Mouse (Mus musculus): Measurements from ENCODE around the gene Olfr1329. TPM values are rescaled to one million over a fixed set of nuclear protein-coding genes. Genes with fewer than 3 reads are reported as not detected.
"Not testable (repeated sequence)": the region's sequence is repeated elsewhere in the genome, so short reads cannot be mapped to it uniquely, and the experiment has no call there.

The Olfr1329 gene
- not detected in 2 replicates for polyA plus RNA-seq (2015; fragmentation: Nextera tagmentation; extraction: Ambion mirVana)

- H3K27ac ChIP-seq (replicated peaks); H3K4me3 ChIP-seq (replicated peaks); H3K9ac ChIP-seq; ATAC-seq (ENCODE audit: insufficient read depth); H3K9me3 ChIP-seq (replicated peaks); H3K4me2 ChIP-seq; H3K27me3 ChIP-seq; H3K4me1 ChIP-seq (replicated peaks); H3K36me3 ChIP-seq (replicated peaks): not testable (repeated sequence)
- WGBS (ENCODE audit: insufficient replicate concordance), result 28% methylated on average over 2 of the region's 2 CpGs
Measured at GRCm38 (mm10) chr4:118917365-118917764, at the start of gene Olfr1329. TSS of gene Olfr1329 (minus strand) at chr4:118917465.

DNA sequence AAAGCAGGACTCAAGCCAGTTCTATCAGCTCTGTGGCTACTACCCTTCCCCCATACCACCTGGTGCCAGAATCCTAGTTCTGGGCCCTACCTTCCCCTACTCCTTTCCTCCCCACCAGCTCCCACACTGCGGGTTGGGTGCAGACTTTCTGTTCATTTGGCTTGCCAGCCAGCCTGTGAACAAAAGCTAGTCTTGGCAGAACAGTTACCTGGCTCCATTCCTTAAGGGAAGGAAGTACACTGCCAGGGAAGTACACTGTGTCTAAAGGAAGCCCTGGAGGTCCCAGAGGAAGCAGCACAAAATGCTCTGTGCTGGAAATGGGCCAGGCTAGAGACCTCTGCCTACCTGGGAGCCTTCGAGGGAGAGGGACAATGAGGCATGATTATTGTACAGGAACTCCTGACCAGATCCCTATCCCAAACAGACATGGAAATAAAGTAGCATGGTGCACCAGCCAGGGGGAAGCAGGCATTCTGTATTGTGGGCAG is 43.9 kb upstream of the Olfr1329 start, which contains the start of gene Lao1:
Gene Lao1 (plus strand): TSS at position 438 of the 488 bp plus-strand sequence.
- no peaks in the 10 kb centered on the region for H3K27me3 ChIP-seq
- no peak within 1 kb of the TSS for H3K27ac ChIP-seq (replicated peaks)
- no peak within 1 kb of the TSS for H3K9ac ChIP-seq
- WGBS (ENCODE audit: insufficient replicate concordance), result 66% methylated on average over 2 of the region's 2 CpGs
- H3K4me1 ChIP-seq (replicated peaks), result no peaks in the 10 kb centered on the region
- no peak within 1 kb of the TSS for H3K4me2 ChIP-seq
- H3K4me3 ChIP-seq (replicated peaks), result no peak within 1 kb of the TSS
- no peak for ATAC-seq (ENCODE audit: insufficient read depth)
- H3K36me3 ChIP-seq (replicated peaks), result no peaks in the 10 kb centered on the region
- H3K9me3 ChIP-seq (replicated peaks), result no peaks in the 10 kb centered on the region

GRCm38 (mm10) chr4:118958812-118959211 is 41.5 kb upstream of the Olfr1329 start:
- no peak overlapping the region for H3K4me3 ChIP-seq (replicated peaks)
- no peak overlapping the region for H3K4me2 ChIP-seq
- 57% methylated on average over 7 of the region's 7 CpGs for WGBS (ENCODE audit: insufficient replicate concordance)
- no peak overlapping the region for H3K9ac ChIP-seq
- H3K36me3 ChIP-seq (replicated peaks), result no peaks in the 10 kb centered on the region
- no peak overlapping the region for H3K27ac ChIP-seq (replicated peaks)
- H3K4me1 ChIP-seq (replicated peaks), result no peaks in the 10 kb centered on the region
- peaks cover 4% of the 10 kb centered on the region; the same call in 1 of the 2 replicates for H3K27me3 ChIP-seq
- ATAC-seq (ENCODE audit: insufficient read depth), result no peak
- H3K9me3 ChIP-seq (replicated peaks), result no peaks in the 10 kb centered on the region

DNA sequence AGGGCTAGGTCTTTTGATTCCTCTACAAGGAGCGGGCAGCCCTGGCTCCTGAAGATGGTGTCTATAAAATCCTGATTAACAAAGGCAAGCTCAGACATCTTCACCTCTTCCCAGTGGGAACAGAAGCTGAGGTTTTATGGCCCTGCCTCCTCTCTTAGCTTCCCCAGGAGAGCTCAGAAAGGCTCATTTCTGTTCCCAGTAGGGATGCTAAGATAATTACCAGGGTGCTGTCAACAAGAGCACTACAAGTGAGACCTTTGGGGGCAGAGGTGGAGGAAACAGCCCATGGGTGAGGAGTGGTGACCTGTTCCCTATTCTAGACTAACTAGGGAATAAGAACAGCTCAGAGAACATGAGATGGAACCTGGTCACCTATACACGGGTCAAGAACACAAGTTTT is 21.2 kb upstream of the Olfr1329 start, which contains the start of gene Olfr1328:
Gene Olfr1328 (minus strand): TSS at position 101 of the 400 bp plus-strand sequence.
- H3K9ac ChIP-seq, result no peak within 1 kb of the TSS
- H3K4me2 ChIP-seq, result no peak within 1 kb of the TSS
- no peaks in the 10 kb centered on the region for H3K4me1 ChIP-seq (replicated peaks)
- H3K9me3 ChIP-seq (replicated peaks), result no peaks in the 10 kb centered on the region
- no peak within 1 kb of the TSS for H3K4me3 ChIP-seq (replicated peaks)
- H3K27me3 ChIP-seq, result no peaks in the 10 kb centered on the region
- 36% methylated on average over 2 of the region's 2 CpGs for WGBS (ENCODE audit: insufficient replicate concordance)
- no peaks in the 10 kb centered on the region for H3K36me3 ChIP-seq (replicated peaks)
- no peak within 1 kb of the TSS for H3K27ac ChIP-seq (replicated peaks)
- ATAC-seq (ENCODE audit: insufficient read depth), result no peak

GRCm38 (mm10) chr4:118931326-118931725 is 14.1 kb upstream of the Olfr1329 start:
- H3K36me3 ChIP-seq (replicated peaks); H3K9me3 ChIP-seq (replicated peaks); H3K4me1 ChIP-seq (replicated peaks); H3K27ac ChIP-seq (replicated peaks); H3K4me2 ChIP-seq; H3K9ac ChIP-seq; H3K4me3 ChIP-seq (replicated peaks); H3K27me3 ChIP-seq; ATAC-seq (ENCODE audit: insufficient read depth): not testable (repeated sequence)
- WGBS (ENCODE audit: insufficient replicate concordance), result 58% methylated on average over 3 of the region's 3 CpGs

DNA sequence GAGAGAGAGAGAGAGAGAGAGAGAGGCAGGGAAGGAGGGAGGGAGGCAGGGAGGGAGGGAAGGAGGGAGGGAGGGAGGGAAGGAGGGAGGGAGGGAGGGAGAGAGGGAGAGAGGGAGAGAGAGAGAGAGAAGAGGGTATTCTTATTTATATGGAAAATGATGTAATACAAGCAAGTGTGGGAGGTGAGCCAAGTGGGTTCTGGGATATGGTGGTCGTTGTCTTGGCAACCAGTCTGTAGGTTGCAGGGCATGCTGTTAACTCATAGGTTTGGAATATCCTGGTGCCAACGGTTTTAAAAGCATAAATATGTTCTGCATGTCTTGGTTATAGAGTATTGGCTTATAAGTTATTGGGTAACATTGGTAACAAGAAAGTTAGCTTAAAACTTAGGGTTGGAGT is 15.3 kb downstream of the Olfr1329 start:
- no peak for ATAC-seq (ENCODE audit: insufficient read depth)
- 50% methylated on average over 2 of the region's 2 CpGs for WGBS (ENCODE audit: insufficient replicate concordance)
- Histone ChIP-seq H3K4me3 (replicated peaks) (no peak overlapping the region), H3K27ac (replicated peaks) (no peak overlapping the region), H3K36me3 (replicated peaks) (no peaks in the 10 kb centered on the region), H3K27me3 (no peaks in the 10 kb centered on the region), H3K9ac (no peak overlapping the region), H3K4me2 (no peak overlapping the region), H3K4me1 (replicated peaks) (no peaks in the 10 kb centered on the region), H3K9me3 (replicated peaks) (no peaks in the 10 kb centered on the region)

DNA sequence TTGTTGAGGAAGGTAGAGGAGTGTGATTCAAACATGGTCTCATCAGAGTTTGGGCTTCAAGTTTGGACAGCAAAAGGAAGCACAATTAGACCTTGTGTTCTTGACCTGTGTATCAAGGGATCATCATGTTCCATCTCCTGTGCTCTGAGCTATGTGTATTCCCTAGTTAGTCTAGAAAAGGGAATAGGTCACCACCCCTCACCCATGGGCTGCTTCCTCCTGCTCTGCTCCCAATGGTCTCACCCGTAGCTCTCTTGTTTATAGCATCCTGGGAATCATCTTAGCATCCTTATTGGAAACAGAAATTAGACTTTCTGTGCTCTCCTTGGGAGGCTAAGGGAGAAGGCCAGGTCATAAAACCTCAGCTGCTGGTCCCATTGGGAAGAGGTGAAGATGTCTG is 29.0 kb downstream of the Olfr1329 start, which contains the start of gene Olfr1330:
Gene Olfr1330 (plus strand): TSS at position 301 of the 400 bp plus-strand sequence.
- Histone ChIP-seq H3K4me3 (replicated peaks) (no peak within 1 kb of the TSS), H3K4me2 (no peak within 1 kb of the TSS), H3K4me1 (replicated peaks) (no peaks in the 10 kb centered on the region), H3K27ac (replicated peaks) (no peak within 1 kb of the TSS), H3K36me3 (replicated peaks) (no peaks in the 10 kb centered on the region), H3K27me3 (no peaks in the 10 kb centered on the region), H3K9ac (no peak within 1 kb of the TSS), H3K9me3 (replicated peaks) (no peaks in the 10 kb centered on the region)
- no peak for ATAC-seq (ENCODE audit: insufficient read depth)
- WGBS (ENCODE audit: insufficient replicate concordance), result 50% methylated on average over 1 of the region's 1 CpGs

DNA sequence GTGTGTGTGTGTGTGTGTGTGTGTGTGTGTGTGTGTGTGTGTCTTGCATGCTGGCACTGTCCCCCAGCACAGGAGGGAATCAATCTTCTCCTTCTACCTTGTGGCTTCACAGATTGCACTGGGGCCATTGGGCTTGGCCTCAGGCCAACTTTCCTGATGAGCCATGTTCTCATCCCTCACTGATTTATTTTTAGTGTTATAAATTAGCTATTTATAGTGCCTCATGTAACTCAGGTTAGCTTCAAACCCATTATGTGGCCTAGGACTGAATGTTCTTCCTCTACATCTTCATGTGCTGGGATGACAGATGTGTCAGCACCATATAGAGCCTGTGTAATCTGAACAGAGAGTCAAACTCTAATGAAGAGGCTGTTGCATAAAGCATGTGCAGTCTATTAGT is 49.7 kb downstream of the Olfr1329 start:
- Histone ChIP-seq H3K4me3 (replicated peaks) (no peak overlapping the region), H3K9ac (no peak overlapping the region), H3K4me2 (no peak overlapping the region), H3K9me3 (replicated peaks) (no peaks in the 10 kb centered on the region), H3K27me3 (no peaks in the 10 kb centered on the region), H3K36me3 (replicated peaks) (no peaks in the 10 kb centered on the region), H3K4me1 (replicated peaks) (no peaks in the 10 kb centered on the region), H3K27ac (replicated peaks) (no peak overlapping the region)
- ATAC-seq (ENCODE audit: insufficient read depth), result no peak

Other genes with a start within 250 kb of the Olfr1329 start
- not detected in 2 replicates for gene Olfr1342, start 224.7 kb downstream of the Olfr1329 start, polyA plus RNA-seq (2015; fragmentation: Nextera tagmentation; extraction: Ambion mirVana)
- not detected in 2 replicates for gene Olfr1341, start 213.9 kb downstream of the Olfr1329 start, polyA plus RNA-seq (2015; fragmentation: Nextera tagmentation; extraction: Ambion mirVana)
- not detected in 2 replicates for gene Olfr1340, start 197.3 kb downstream of the Olfr1329 start, polyA plus RNA-seq (2015; fragmentation: Nextera tagmentation; extraction: Ambion mirVana)
- not detected in 2 replicates for gene Olfr1339, start 185.3 kb downstream of the Olfr1329 start, polyA plus RNA-seq (2015; fragmentation: Nextera tagmentation; extraction: Ambion mirVana)
- gene Olfr1338, start 158.7 kb downstream of the Olfr1329 start, polyA plus RNA-seq (2015; fragmentation: Nextera tagmentation; extraction: Ambion mirVana), result not detected in 2 replicates
- gene Olfr1337, start 134.9 kb downstream of the Olfr1329 start, polyA plus RNA-seq (2015; fragmentation: Nextera tagmentation; extraction: Ambion mirVana), result not detected in 2 replicates
- not detected in 2 replicates for gene Olfr1335, start 107.5 kb downstream of the Olfr1329 start, polyA plus RNA-seq (2015; fragmentation: Nextera tagmentation; extraction: Ambion mirVana)
- not detected in 2 replicates for gene Olfr1333, start 81.2 kb downstream of the Olfr1329 start, polyA plus RNA-seq (2015; fragmentation: Nextera tagmentation; extraction: Ambion mirVana)
- not detected in 2 replicates for gene Olfr1331, start 52.8 kb downstream of the Olfr1329 start, polyA plus RNA-seq (2015; fragmentation: Nextera tagmentation; extraction: Ambion mirVana)
- not detected in 2 replicates for gene Olfr1330, start 28.9 kb downstream of the Olfr1329 start, polyA plus RNA-seq (2015; fragmentation: Nextera tagmentation; extraction: Ambion mirVana)
- not detected in 2 replicates for gene Olfr1328, start 21.1 kb upstream of the Olfr1329 start, polyA plus RNA-seq (2015; fragmentation: Nextera tagmentation; extraction: Ambion mirVana)
- gene Lao1, start 44.1 kb upstream of the Olfr1329 start, polyA plus RNA-seq (2015; fragmentation: Nextera tagmentation; extraction: Ambion mirVana), result not detected in 2 replicates
- 293 and 326 TPM in 2 replicates for gene Slc2a1, start 191.2 kb upstream of the Olfr1329 start, polyA plus RNA-seq (2015; fragmentation: Nextera tagmentation; extraction: Ambion mirVana)

All from liver, embryonic 15.5 days (tissue).